Mouse (Mus musculus) bone marrow, adult 2 months (tissue): Measurements from ENCODE around the gene Pea15a.

Experiments used
- CTCF ChIP-seq: fragments of 200-500 bp; IDR thresholded peaks from 2 replicates; pipeline ENCODE4 v1.5.1; 2011; ENCODE audit warnings: low read length, control low read depth; ENCODE audit not compliant: control insufficient read depth, insufficient read depth
- POLR2A ChIP-seq: fragments of 200-500 bp; IDR thresholded peaks from 2 replicates; pipeline ENCODE4 v1.6.1; 2011; ENCODE audit warnings: low read depth, mild to moderate bottlenecking, control low read depth, low read length, borderline replicate concordance; ENCODE audit not compliant: control insufficient read depth

DNA sequence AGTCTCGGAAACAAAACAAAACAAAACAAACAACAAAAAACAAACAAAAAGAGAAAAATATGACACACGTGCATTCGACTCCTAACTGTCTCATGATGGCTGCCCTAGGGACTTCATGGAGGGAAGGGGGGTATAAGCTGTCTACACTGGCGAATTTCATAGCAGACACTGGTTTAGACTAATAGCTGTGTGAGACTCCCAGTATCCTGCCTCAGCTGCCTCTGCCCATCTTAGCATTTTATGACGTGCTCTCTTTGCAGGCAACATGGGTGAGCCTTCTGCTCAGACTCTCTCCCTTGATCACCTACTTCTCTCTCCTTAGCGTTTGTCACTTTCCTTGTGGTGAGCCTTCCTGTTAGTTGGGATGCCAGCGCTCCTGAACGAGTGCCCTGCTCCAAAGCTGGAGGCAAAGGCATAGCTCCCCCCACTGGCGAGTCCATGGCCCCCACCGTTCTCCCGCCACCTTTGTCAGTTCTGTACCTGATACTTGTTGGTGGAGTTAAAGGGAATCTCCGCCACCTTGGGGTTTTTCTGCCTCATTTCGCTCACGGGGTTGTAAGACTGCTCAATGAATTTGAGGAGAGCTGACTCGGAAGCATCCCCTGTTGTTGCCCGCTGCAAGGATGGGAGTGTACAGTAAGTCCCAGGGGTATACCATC, 37.1 kb upstream of the Pea15a start:
- TF ChIP-seq CTCF: no peak
- no peak for TF ChIP-seq POLR2A
